Mouse (Mus musculus) midbrain, embryonic 10.5 days (tissue): ENCODE measurements around the gene Rpl37. TPM values are rescaled to one million over a fixed set of nuclear protein-coding genes. Genes with fewer than 3 reads are reported as not detected.

Experiments used
- DNase-seq: peaks from one replicate; pipeline ENCODE4 v3.0.0-alpha.2; 2017; ENCODE audit warnings: low spot score
- H3K27ac ChIP-seq: fragments of 300-500 bp; sonication (generic); replicated peaks from 2 replicates; pipeline ENCODE4 v1.5.1; 2016; ENCODE audit warnings: mild to moderate bottlenecking
- H3K27me3 ChIP-seq: fragments of 300-500 bp; sonication (generic); 2 replicates; pipeline ENCODE4 v1.6.1; 2016; ENCODE audit warnings: low read depth, mild to moderate bottlenecking; ENCODE audit not compliant: poor library complexity, severe bottlenecking
- H3K36me3 ChIP-seq: fragments of 300-500 bp; sonication (generic); 2 replicates; pipeline ENCODE4 v1.6.1; 2016; ENCODE audit warnings: mild to moderate bottlenecking, moderate library complexity
- H3K4me1 ChIP-seq: fragments of 300-500 bp; sonication (generic); 2 replicates; pipeline ENCODE4 v1.6.1; 2016
- H3K4me3 ChIP-seq: fragments of 300-500 bp; sonication (generic); 2 replicates; pipeline ENCODE4 v1.5.1; 2016; ENCODE audit warnings: mild to moderate bottlenecking, moderate library complexity
- H3K9me3 ChIP-seq: fragments of 300-500 bp; sonication (generic); replicated peaks from 2 replicates; pipeline ENCODE4 v1.6.1; 2016; ENCODE audit warnings: mild to moderate bottlenecking
- WGBS: fragments of 180-500 bp; shearing (Covaris S2); methylation state at CpG from one replicate; pipeline ENCODE4 v1.1.7; 2016; 5-methylcytosine and 5-hydroxymethylcytosine counted together
- polyA plus RNA-seq: library from polyadenylated mRNA; unstranded; fragments of >200 nt; fragmentation: Nextera tagmentation; extraction: Ambion mirVana; gene quantifications from 2 replicates; pipeline ENCODE4 v1.2.1, GENCODE M21; 2016

Gene Rpl37
- polyA plus RNA-seq, 1 experiment from 2014 or later, result 459 TPM

- Histone ChIP-seq H3K4me1 (peaks cover 17% of the 10 kb centered on the region), H3K36me3 (0 out of 2 replicates have a peak, but pooled peaks cover 8% of the 10 kb centered on the region), H3K27ac (peak overlapping the region; percentile 96), H3K9me3 (no peaks in the 10 kb centered on the region), H3K4me3 (peak overlapping the region; percentile 85), H3K27me3 (no peaks in the 10 kb centered on the region)
- WGBS, result 2% methylated on average over 61 of the region's 61 CpGs
- DNase-seq, result peak; percentile 85
Observed at GRCm38 (mm10) chr15:5144021-5144778, 27.8 kb downstream of the Rpl37 start.

GRCm38 (mm10) chr15:5145196-5145945 is 28.9 kb downstream of the Rpl37 start:
- no peaks in the 10 kb centered on the region for H3K27me3 ChIP-seq
- 58% methylated on average over 9 of the region's 9 CpGs for WGBS
- peak overlapping the region; percentile 85 for H3K4me3 ChIP-seq
- peaks cover 17% of the 10 kb centered on the region for H3K4me1 ChIP-seq
- no peak for DNase-seq
- H3K36me3 ChIP-seq, result 0 out of 2 replicates have a peak, but pooled peaks cover 8% of the 10 kb centered on the region
- H3K9me3 ChIP-seq, result no peaks in the 10 kb centered on the region
- no peak overlapping the region for H3K27ac ChIP-seq

DNA sequence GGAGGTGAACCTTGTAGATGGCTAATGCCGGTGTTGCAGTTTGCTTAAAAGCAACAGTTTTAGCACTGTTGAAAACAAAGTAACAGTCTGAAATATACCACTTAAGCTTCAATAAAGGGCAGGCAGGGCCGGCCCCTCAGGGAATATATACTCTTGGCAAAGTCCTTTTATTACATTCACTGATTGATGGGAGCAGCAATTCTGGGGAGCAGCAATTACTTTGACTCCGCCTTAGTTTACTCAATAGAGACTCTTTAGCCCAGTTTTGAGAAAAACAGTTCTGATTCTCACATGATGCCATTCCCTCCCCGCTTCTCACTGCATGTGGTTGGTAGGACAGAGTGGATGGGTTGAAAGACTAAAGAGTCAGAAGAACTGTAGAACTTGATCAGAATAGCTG is 32.7 kb downstream of the Rpl37 start:
- 90% methylated on average over 4 of the region's 4 CpGs for WGBS
- H3K9me3 ChIP-seq, result no peaks in the 10 kb centered on the region
- H3K27me3 ChIP-seq, result no peaks in the 10 kb centered on the region
- no peak overlapping the region for H3K27ac ChIP-seq
- peaks cover 17% of the 10 kb centered on the region for H3K4me1 ChIP-seq
- DNase-seq, result no peak
- H3K4me3 ChIP-seq, result no peak overlapping the region
- 0 out of 2 replicates have a peak, but pooled peaks cover 8% of the 10 kb centered on the region for H3K36me3 ChIP-seq

DNA sequence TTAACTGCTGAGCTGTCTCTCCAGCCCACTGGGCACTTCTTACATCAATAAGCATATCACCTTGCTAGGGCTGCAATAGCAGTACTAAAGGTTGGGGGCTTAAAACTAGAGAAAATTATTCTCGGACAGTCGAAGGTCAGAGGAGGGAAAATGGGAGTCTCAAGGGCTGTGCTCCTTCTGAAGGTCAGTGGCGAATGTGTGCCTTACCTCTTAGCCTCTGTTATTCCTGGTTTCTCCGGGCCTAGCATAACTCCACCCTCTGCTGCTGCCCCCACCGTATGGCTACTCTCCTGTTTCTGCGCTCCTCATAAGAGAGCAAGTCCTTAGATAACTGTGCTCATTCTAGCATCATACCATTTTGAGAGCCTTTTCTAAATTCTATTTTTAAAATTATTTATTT is 35.7 kb downstream of the Rpl37 start:
- Histone ChIP-seq H3K4me3 (no peak overlapping the region), H3K27me3 (no peaks in the 10 kb centered on the region), H3K27ac (no peak overlapping the region), H3K9me3 (no peaks in the 10 kb centered on the region), H3K36me3 (0 out of 2 replicates have a peak, but pooled peaks cover 2% of the 10 kb centered on the region), H3K4me1 (no peaks in the 10 kb centered on the region)
- WGBS, result 93% methylated on average over 6 of the region's 6 CpGs
- no peak for DNase-seq

DNA sequence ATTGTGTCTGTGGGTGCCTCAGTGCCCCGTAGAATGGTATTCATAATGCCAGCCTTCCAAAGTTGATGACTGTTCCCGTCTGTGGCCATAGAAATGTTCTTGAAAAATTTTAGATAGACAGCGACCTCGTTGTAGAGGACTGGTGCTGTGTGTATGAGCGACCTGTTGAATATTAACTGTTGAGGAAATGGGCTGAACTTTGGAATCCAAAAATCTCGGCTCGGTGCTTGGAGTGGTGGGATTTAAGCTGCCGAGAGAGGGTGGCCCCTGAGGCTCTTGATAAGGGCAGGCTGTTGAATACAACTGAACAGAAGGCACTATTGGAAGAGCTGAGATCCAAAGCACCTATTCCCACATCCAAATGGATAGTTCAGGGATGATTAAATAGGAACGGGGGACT is 38.2 kb downstream of the Rpl37 start:
- Histone ChIP-seq H3K27me3 (no peaks in the 10 kb centered on the region), H3K27ac (no peak overlapping the region), H3K4me1 (no peaks in the 10 kb centered on the region), H3K4me3 (no peak overlapping the region), H3K9me3 (no peaks in the 10 kb centered on the region), H3K36me3 (no peaks in the 10 kb centered on the region)
- no peak for DNase-seq
- WGBS, result 90% methylated on average over 9 of the region's 9 CpGs

DNA sequence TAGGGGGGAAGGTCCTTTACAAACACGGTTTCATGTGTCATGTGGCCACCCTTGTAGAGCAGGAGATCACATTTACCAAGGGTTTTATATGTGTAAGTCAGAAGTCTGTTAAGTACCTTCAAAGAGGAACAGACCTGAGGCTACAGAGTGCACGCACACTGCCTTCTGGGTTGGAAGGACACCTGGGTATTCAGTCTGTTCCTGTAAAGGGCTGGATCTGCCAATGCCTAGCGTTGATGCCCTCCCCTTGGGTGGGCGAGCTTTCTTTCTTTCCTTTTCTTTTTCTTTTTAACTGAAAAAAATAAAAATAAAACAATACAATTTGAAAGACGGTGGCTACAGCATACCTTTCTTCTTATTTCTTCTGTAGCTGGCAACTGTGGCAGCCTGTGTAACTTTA is 38.6 kb downstream of the Rpl37 start:
- WGBS, result 83% methylated on average over 5 of the region's 5 CpGs
- H3K9me3 ChIP-seq, result no peaks in the 10 kb centered on the region
- no peak overlapping the region for H3K4me3 ChIP-seq
- H3K27ac ChIP-seq, result no peak overlapping the region
- H3K36me3 ChIP-seq, result no peaks in the 10 kb centered on the region
- no peaks in the 10 kb centered on the region for H3K27me3 ChIP-seq
- no peak for DNase-seq
- H3K4me1 ChIP-seq, result no peaks in the 10 kb centered on the region

DNA sequence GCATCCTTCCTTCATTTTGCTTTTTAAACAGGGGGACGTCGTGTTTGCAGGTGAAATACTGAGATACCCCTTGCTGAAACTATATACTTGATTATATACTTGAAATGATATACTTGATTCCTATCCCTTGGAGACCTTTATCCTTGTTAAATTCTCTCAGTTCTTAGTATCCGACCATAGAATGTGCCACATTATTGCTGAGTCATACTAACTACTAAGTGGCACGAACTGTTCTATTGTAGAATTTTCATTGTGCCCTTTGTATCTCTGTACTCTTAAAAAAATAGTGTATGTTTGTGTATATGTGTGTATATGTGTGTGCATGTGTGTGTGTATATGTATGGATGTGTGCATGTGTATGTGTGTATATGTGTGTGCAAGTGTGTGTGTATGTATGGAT is 39.9 kb downstream of the Rpl37 start:
- no peak for DNase-seq
- H3K9me3 ChIP-seq, result no peaks in the 10 kb centered on the region

DNA sequence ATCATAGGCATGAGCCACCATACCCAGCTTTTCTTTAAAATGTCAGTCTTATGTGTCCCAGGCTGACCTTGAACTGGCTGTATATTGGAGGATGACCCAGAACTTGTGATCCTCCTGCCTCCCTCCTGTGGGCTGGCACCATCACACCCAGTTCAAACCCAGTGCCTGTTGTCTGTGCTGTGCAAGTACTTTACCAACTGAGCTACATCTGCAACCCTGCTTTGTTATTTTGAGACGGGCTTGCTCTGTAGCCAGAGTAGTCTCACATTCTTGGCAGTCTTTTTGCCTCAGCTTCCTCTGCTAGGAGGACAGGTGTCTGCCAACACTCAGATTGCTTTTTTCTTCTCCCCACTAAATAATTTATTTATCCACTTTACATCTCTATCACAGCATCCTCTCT is 40.9 kb downstream of the Rpl37 start:
- Histone ChIP-seq H3K4me3 (no peak overlapping the region), H3K36me3 (peaks cover 16% of the 10 kb centered on the region), H3K9me3 (no peaks in the 10 kb centered on the region), H3K27ac (no peak overlapping the region), H3K27me3 (no peaks in the 10 kb centered on the region), H3K4me1 (no peaks in the 10 kb centered on the region)
- DNase-seq, result no peak
- 97% methylated on average over 1 of the region's 1 CpGs for WGBS

More for the DNA sequence above, 39.9 kb downstream of the Rpl37 start:
- Histone ChIP-seq H3K27me3 (no peaks in the 10 kb centered on the region), H3K27ac (no peak overlapping the region), H3K4me1 (no peaks in the 10 kb centered on the region), H3K36me3 (peaks cover 9% of the 10 kb centered on the region), H3K4me3 (no peak overlapping the region)
- 91% methylated on average over 4 of the region's 4 CpGs for WGBS

GRCm38 (mm10) chr15:5158827-5159226 is 42.4 kb downstream of the Rpl37 start:
- WGBS, result 79% methylated on average over 6 of the region's 6 CpGs
- no peak for DNase-seq

DNA sequence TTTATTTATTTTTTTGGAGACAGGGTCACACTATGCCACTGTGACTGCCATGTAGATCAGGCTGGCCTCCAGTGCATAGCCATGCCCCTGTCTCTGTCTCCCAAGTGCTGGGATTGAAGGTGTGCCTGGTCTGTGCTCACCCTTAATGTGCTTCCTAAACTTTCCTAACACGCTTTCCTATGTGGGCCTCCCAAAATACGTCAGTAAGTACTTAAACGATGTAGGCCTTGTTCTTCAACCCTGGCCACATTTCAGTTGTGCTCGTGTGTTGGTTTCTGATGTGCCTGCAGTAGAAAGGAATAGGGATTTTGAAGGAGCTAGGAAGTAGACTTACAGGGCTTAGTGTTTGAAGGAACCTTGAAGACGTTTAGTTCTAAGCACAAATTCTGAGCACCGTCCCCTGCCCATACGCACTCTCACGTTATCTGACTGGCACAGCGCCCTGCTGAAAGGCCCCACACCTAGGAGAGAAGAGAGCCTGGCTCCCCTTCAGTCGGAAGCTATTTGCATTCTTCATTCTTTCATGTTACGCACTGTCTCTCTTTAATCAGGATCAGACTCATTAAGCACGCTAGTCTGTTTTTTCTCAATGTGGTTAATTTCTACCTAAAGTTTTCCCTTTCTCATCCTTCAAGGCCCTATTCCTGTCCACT is 48.8 kb downstream of the Rpl37 start:
- Histone ChIP-seq H3K9me3 (no peaks in the 10 kb centered on the region), H3K27me3 (no peaks in the 10 kb centered on the region), H3K4me1 (no peaks in the 10 kb centered on the region), H3K4me3 (no peak overlapping the region), H3K27ac (no peak overlapping the region), H3K36me3 (peaks cover 83% of the 10 kb centered on the region)
- no peak for DNase-seq
- WGBS, result 91% methylated on average over 12 of the region's 12 CpGs

More at GRCm38 (mm10) chr15:5158827-5159226, 42.4 kb downstream of the Rpl37 start:
- H3K4me3 ChIP-seq, result no peak overlapping the region
- H3K27me3 ChIP-seq, result no peaks in the 10 kb centered on the region
- no peak overlapping the region for H3K27ac ChIP-seq
- peaks cover 29% of the 10 kb centered on the region for H3K36me3 ChIP-seq
- H3K4me1 ChIP-seq, result no peaks in the 10 kb centered on the region
- H3K9me3 ChIP-seq, result no peaks in the 10 kb centered on the region
